In the genomic region with DNA sequence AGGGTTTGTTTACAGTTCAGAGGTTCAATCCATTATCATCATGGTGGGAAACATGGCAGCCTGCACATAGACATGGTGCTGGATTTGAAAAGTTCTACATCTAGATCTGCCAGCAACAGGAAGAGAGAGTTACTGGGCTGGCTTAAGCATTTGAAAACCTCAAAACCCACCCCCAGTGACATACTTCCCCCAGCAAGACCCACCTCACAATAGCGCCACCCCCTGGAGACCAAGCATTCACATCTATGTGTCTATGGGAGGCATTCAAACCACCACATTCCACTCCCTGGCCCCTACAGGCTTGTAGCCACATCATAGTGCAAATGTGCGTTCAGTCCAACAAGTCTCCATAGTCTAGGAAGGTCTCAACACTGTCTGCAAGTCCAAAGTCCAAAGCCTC, we compare ENCODE assay signal across 16 mouse cellular contexts.
DNase-seq lines count a peak whose midpoint lies in the region; ATAC-seq and TF ChIP-seq lines count a peak whose summit lies in the region.
"Had no signal": no experiment of that assay in that cellular context is flagged by ENCODE, and none has a peak within 500 bp of the region (broad histone marks: within the 10 kb centered on the region; RNA-seq: fewer than 3 reads in every experiment).

No protein-coding gene starts in this region.

- no peak overlapping the region for H3K4me2 ChIP-seq in forebrain, embryonic 15.5 days (replicated peaks)
- H3K4me2 ChIP-seq in forebrain, embryonic 16.5 days (ENCODE audit: low read length), result no peak overlapping the region
- no peak overlapping the region for H3K4me2 ChIP-seq in lung, embryonic 14.5 days
- H3K4me2 ChIP-seq: heart, embryonic 15.5 days; intestine, embryonic 15.5 days; liver, embryonic 12.5 days; midbrain, embryonic 12.5 days had no signal

- ATAC-seq in forebrain, embryonic 15.5 days (replicated peaks), result 0 out of 2 replicates have a peak, but pooled peaks have one; percentile 15
- no peak for ATAC-seq in forebrain, embryonic 16.5 days
- ATAC-seq in lung, embryonic 14.5 days (ENCODE audit: insufficient read depth), result no peak
- ATAC-seq: liver, embryonic 12.5 days had no signal

- H3K36me3 ChIP-seq in forebrain, embryonic 15.5 days, result no peaks in the 10 kb centered on the region
- no peaks in the 10 kb centered on the region for H3K36me3 ChIP-seq in forebrain, embryonic 16.5 days (ENCODE audit: control insufficient read depth, insufficient read depth)
- H3K36me3 ChIP-seq in lung, embryonic 14.5 days (ENCODE audit: insufficient read depth), result no peaks in the 10 kb centered on the region
- H3K36me3 ChIP-seq: heart, embryonic 15.5 days; hindbrain, embryonic 10.5 days; intestine, embryonic 15.5 days; limb, embryonic 10.5 days; liver, embryonic 12.5 days; midbrain, embryonic 12.5 days had no signal

- TF ChIP-seq CTCF in lung, embryonic 14.5 days (IDR thresholded peaks at IDR 0.05; ENCODE audit: low read depth), result 0 out of 2 replicates have a peak, but pooled peaks have one; percentile 22

- no peak for DNase-seq in lung, embryonic 14.5 days
- no peak for DNase-seq in lung, adult 18-20 months
- DNase-seq in 416B (ENCODE audit: low read depth) (peak; percentile 39), R1 (ENCODE audit: low read depth, low spot score) (peak; percentile 80)
- no peak for DNase-seq in embryo, embryonic 9.5 days (ENCODE audit: extremely low spot score)
- no peak for DNase-seq in urinary bladder, postnatal 36 days (ENCODE audit: low spot score in 2 of 2)
- DNase-seq: kidney, postnatal 36 days; lung, postnatal 36 days had no signal

- no peak overlapping the region for H3K27ac ChIP-seq in forebrain, embryonic 15.5 days (replicated peaks)
- no peak overlapping the region for H3K27ac ChIP-seq in forebrain, embryonic 16.5 days (ENCODE audit: low read length)
- no peak overlapping the region for H3K27ac ChIP-seq in lung, embryonic 14.5 days (ENCODE audit: low read depth)
- H3K27ac ChIP-seq: heart, embryonic 15.5 days; intestine, embryonic 15.5 days; liver, embryonic 12.5 days had no signal

- WGBS in forebrain, embryonic 15.5 days, result 87% methylated on average over 2 of the region's 2 CpGs
- WGBS in forebrain, embryonic 16.5 days, result 93% methylated on average over 2 of the region's 2 CpGs
- WGBS in lung, embryonic 14.5 days, result 93% methylated on average over 2 of the region's 2 CpGs

- H3K27me3 ChIP-seq in forebrain, embryonic 15.5 days, result no peaks in the 10 kb centered on the region
- no peaks in the 10 kb centered on the region for H3K27me3 ChIP-seq in forebrain, embryonic 16.5 days (replicated peaks; ENCODE audit: control insufficient read depth, insufficient read depth, low read length)
- H3K27me3 ChIP-seq in lung, embryonic 14.5 days (ENCODE audit: insufficient read depth, low read length), result no peaks in the 10 kb centered on the region
- H3K27me3 ChIP-seq: heart, embryonic 15.5 days; intestine, embryonic 15.5 days; liver, embryonic 12.5 days; midbrain, embryonic 12.5 days had no signal

- no peak overlapping the region for H3K4me3 ChIP-seq in forebrain, embryonic 15.5 days
- H3K4me3 ChIP-seq in forebrain, embryonic 16.5 days (replicated peaks; ENCODE audit: low read length), result no peak overlapping the region
- no peak overlapping the region for H3K4me3 ChIP-seq in lung, embryonic 14.5 days (ENCODE audit: low read depth, low read length)
- H3K4me3 ChIP-seq: heart, embryonic 15.5 days; hindbrain, embryonic 10.5 days; intestine, embryonic 15.5 days; limb, embryonic 10.5 days; liver, embryonic 12.5 days; midbrain, embryonic 12.5 days had no signal

- H3K9me3 ChIP-seq in forebrain, embryonic 15.5 days, result no peaks in the 10 kb centered on the region
- no peaks in the 10 kb centered on the region for H3K9me3 ChIP-seq in forebrain, embryonic 16.5 days (ENCODE audit: control insufficient read depth, low read length)
- H3K9me3 ChIP-seq in lung, embryonic 14.5 days (ENCODE audit: low read depth, low read length), result no peaks in the 10 kb centered on the region
- H3K9me3 ChIP-seq: heart, embryonic 15.5 days; hindbrain, embryonic 10.5 days; intestine, embryonic 15.5 days; limb, embryonic 10.5 days; liver, embryonic 12.5 days; midbrain, embryonic 12.5 days had no signal

- no peak overlapping the region for H3K9ac ChIP-seq in forebrain, embryonic 15.5 days (replicated peaks)
- H3K9ac ChIP-seq in forebrain, embryonic 16.5 days (replicated peaks; ENCODE audit: low read depth, low read length), result no peak overlapping the region
- H3K9ac ChIP-seq in lung, embryonic 14.5 days, result no peak overlapping the region
- H3K9ac ChIP-seq: heart, embryonic 15.5 days; intestine, embryonic 15.5 days; liver, embryonic 12.5 days; midbrain, embryonic 12.5 days had no signal

- peaks cover 4% of the 10 kb centered on the region for H3K4me1 ChIP-seq in forebrain, embryonic 15.5 days
- H3K4me1 ChIP-seq in forebrain, embryonic 16.5 days (replicated peaks; ENCODE audit: control insufficient read depth, insufficient read depth, low read length), result no peaks in the 10 kb centered on the region
- no peaks in the 10 kb centered on the region for H3K4me1 ChIP-seq in lung, embryonic 14.5 days (ENCODE audit: insufficient read depth)
- H3K4me1 ChIP-seq: liver, embryonic 12.5 days; midbrain, embryonic 12.5 days had no signal

Comparison
In these comparisons a context has a peak if more than half of its experiments do, and no peak if none do; other contexts are left out.
1. DNase-seq: peak in 416B (single experiment) and R1 (single experiment); none in lung, embryonic 14.5 days (single experiment), lung, adult 18-20 months (0 of 2), embryo, embryonic 9.5 days (single experiment) and urinary bladder, postnatal 36 days (0 of 2).